Mouse (Mus musculus) embryonic facial prominence, embryonic 11.5 days (tissue): ENCODE measurements around the gene Bach2. TPM values are rescaled to one million over a fixed set of nuclear protein-coding genes. Genes with fewer than 3 reads are reported as not detected.

Source experiments
- ATAC-seq: fragments of 200-750 bp; cut with Nextera tagmentation; replicated peaks from 2 replicates; pipeline ENCODE4 v1.8.0; 2017; ENCODE audit warnings: low read depth; ENCODE audit not compliant: insufficient number of reproducible peaks, low FRiP score, low TSS enrichment
- DNase-seq: peaks from one replicate; pipeline ENCODE4 v3.0.0-alpha.2; 2015; ENCODE audit warnings: low spot score
- H3K27ac ChIP-seq: fragments of 300-500 bp; sonication (generic); replicated peaks from 2 replicates; pipeline ENCODE4 v1.5.1; 2014; ENCODE audit warnings: mild to moderate bottlenecking, low read depth, low read length, control low read depth
- H3K27me3 ChIP-seq: fragments of 300-500 bp; sonication (generic); 2 replicates; pipeline ENCODE4 v1.6.1; 2014; ENCODE audit warnings: mild to moderate bottlenecking, low read length, moderate library complexity, mixed read lengths; ENCODE audit not compliant: control insufficient read depth, insufficient read depth
- H3K36me3 ChIP-seq: fragments of 300-500 bp; sonication (generic); replicated peaks from 2 replicates; pipeline ENCODE4 v1.6.1; 2014; ENCODE audit warnings: low read depth, mild to moderate bottlenecking, low read length, moderate library complexity, mixed read lengths; ENCODE audit not compliant: control insufficient read depth, insufficient read depth
- H3K4me1 ChIP-seq: fragments of 300-500 bp; sonication (generic); 2 replicates; pipeline ENCODE4 v1.6.1; 2014; ENCODE audit warnings: low read length, mixed read lengths; ENCODE audit not compliant: control insufficient read depth, insufficient read depth
- H3K4me2 ChIP-seq: fragments of 300-500 bp; sonication (generic); 2 replicates; pipeline ENCODE4 v1.6.1; 2014; ENCODE audit warnings: low read depth, mild to moderate bottlenecking, control low read depth, low read length, moderate library complexity
- H3K4me3 ChIP-seq: fragments of 300-500 bp; sonication (generic); 2 replicates; pipeline ENCODE4 v1.5.1; 2014; ENCODE audit warnings: low read depth, low read length, control low read depth
- H3K9ac ChIP-seq: fragments of 300-500 bp; sonication (generic); replicated peaks from 2 replicates; pipeline ENCODE4 v1.6.1; 2014; ENCODE audit warnings: mild to moderate bottlenecking, control low read depth, low read length
- H3K9me3 ChIP-seq: fragments of 300-500 bp; sonication (generic); replicated peaks from 2 replicates; pipeline ENCODE4 v1.6.1; 2016; ENCODE audit warnings: mild to moderate bottlenecking, low read length, inconsistent platforms, mixed read lengths; ENCODE audit not compliant: control insufficient read depth
- WGBS: fragments of 180-500 bp; shearing (Covaris S2); extraction: QIAGEN DNeasy Blood & Tissue Kit; methylation state at CpG from one replicate; pipeline ENCODE4 v1.1.7; 2014; 5-methylcytosine and 5-hydroxymethylcytosine counted together
- polyA plus RNA-seq: library from polyadenylated mRNA; unstranded; fragments of >200 nt; fragmentation: Nextera tagmentation; extraction: Ambion mirVana; gene quantifications from 2 replicates; pipeline ENCODE4 v1.2.1, GENCODE M21; 2014

Bach2 gene
- polyA plus RNA-seq, 1 experiment from 2014 or later: 11.5 TPM

DNA sequence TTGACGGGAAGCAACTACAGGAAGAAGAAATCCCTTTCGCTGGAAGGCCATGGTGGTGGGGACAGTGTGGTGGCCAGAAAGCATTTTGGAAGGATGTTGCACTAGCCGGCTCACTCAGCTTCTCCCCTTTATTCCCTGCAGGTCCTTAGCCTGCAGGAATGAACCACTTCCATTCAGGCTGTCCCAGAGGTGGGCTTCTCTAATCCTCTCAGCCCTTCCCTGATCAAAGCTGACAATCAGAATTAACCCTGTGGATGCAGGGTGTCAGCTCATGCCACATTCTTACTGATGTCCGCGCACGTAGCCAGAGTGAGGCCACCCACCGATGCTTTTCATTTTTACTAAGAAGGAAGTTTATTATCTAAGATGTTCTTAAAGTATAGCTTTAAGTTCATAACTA lies 102.2 kb downstream of the Bach2 start:
- 56% methylated on average over 7 of the region's 7 CpGs for WGBS

DNA sequence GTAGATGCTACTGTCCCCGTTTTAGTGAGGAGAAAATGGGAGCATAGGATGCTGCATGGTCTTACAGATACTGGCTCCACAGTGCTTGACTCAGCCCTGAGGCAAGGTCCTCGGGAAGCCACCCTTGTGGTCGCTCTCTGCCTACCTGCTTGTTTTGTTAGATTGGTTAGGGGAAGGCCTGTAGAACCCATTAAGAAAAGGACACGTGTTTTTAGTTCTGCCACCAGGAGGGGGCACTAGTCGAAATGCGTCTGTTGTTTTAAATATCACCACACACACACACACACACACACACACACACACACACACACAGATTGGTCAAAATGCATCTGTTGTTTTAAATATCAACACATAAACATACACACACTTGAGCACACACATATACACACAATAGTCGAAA lies 103.7 kb downstream of the Bach2 start:
- Histone ChIP-seq H3K4me3 (no peak overlapping the region), H3K9me3 (no peaks in the 10 kb centered on the region), H3K36me3 (no peaks in the 10 kb centered on the region), H3K4me2 (no peak overlapping the region), H3K27me3 (no peaks in the 10 kb centered on the region), H3K4me1 (no peaks in the 10 kb centered on the region), H3K9ac (no peak overlapping the region), H3K27ac (no peak overlapping the region)
- DNase-seq: no peak
- no peak for ATAC-seq
- 70% methylated on average over 7 of the region's 7 CpGs for WGBS

More for the DNA sequence above, 102.2 kb downstream of the Bach2 start:
- H3K4me2 ChIP-seq: no peak overlapping the region
- H3K36me3 ChIP-seq: no peaks in the 10 kb centered on the region
- no peaks in the 10 kb centered on the region for H3K4me1 ChIP-seq
- no peak overlapping the region for H3K4me3 ChIP-seq
- H3K27me3 ChIP-seq: no peaks in the 10 kb centered on the region
- no peak overlapping the region for H3K27ac ChIP-seq
- no peaks in the 10 kb centered on the region for H3K9me3 ChIP-seq
- DNase-seq: no peak
- H3K9ac ChIP-seq: no peak overlapping the region
- no peak for ATAC-seq

DNA sequence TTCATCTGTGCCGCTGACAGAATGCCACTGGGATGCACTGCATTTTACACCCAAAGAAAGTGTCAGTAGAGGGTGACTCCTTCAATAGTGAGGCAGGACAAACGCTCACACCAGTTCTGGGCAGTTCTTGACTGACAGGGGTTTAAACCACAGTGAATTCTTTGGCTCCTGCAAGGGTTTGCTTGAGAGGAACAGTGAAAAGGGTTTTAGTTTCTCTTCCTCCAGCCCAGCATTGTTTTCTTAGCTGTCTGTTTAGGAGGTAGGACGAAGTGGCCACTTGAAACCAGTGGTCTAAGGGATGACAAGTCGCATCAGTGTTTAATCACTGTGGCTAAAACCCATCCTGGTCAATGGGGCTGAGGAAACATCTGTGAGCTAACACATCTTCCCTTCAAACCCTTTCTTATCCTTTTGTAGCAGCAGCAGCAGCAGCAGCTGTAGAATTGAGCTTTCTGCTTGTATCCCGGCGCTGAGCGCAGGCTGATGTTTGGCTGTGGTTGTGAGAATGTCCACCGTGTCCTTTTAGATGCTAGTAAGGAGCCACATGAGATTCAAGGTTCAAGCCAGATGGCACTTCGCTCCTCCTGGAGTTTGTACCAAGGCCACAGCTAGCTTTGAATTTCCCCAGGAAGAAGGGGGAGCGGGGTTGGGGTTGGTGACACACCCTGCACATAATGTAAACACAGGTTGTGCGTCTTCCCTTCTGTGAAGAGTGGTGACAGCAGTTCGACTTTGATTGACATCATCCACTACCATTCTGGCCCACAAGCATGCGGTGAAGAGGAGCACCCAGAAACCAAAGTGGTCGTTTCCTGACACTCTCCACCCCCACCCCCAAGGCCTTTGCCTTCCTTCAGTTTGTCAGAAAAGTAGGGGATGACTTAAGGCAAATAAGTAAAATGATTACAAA lies 104.9 kb downstream of the Bach2 start:
- no peaks in the 10 kb centered on the region for H3K9me3 ChIP-seq
- no peak overlapping the region for H3K4me3 ChIP-seq
- H3K36me3 ChIP-seq: no peaks in the 10 kb centered on the region
- no peaks in the 10 kb centered on the region for H3K27me3 ChIP-seq
- H3K9ac ChIP-seq: no peak overlapping the region
- no peaks in the 10 kb centered on the region for H3K4me1 ChIP-seq
- no peak overlapping the region for H3K27ac ChIP-seq
- no peak overlapping the region for H3K4me2 ChIP-seq
- ATAC-seq: 0 out of 2 replicates have a peak, but pooled peaks have one; percentile 12
- no peak for DNase-seq
- 49% methylated on average over 14 of the region's 14 CpGs for WGBS

DNA sequence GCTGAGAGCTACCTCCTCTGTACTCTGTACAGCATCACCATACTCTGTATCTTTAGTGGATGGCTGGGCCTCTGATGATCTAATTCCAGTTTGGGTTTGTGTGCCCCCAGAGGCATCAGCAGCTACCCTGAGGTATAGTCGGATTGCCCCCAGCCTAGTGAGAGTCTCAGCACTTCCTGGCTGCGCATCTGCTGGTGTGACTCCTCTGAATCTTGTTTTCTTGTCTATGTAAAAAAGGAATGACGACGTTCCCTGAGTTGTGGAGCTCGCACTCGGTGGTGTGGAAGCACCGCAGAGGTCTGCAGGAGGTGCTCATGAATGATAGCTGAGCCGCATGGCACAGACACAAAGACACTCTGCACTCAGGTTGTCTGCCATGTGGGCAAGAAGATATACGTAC lies 105.7 kb downstream of the Bach2 start:
- WGBS: 74% methylated on average over 9 of the region's 9 CpGs
- H3K27me3 ChIP-seq: no peaks in the 10 kb centered on the region
- no peak overlapping the region for H3K9ac ChIP-seq
- DNase-seq (no peak), ATAC-seq (no peak)
- H3K27ac ChIP-seq: no peak overlapping the region
- H3K36me3 ChIP-seq: no peaks in the 10 kb centered on the region
- no peaks in the 10 kb centered on the region for H3K9me3 ChIP-seq
- H3K4me2 ChIP-seq: no peak overlapping the region
- H3K4me3 ChIP-seq: no peak overlapping the region
- H3K4me1 ChIP-seq: no peaks in the 10 kb centered on the region

DNA sequence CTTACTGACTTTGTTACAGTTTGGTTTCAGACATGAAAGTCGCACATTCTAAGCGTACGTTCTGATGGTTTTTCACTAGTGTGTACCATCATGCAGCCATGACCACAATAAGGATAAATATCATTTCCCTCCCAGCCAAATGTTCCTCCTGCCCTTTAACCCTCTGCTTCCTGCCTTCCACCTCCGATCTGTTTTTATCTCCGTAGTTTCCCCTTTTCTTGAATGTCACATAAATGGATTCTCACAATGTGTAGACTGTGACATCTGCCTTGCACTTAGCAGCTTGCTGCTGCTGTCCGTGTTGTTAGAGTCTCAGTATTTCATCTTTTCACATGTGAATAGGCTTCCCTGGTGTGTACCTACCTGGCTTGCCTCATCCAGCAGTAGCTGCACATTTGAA lies 108.6 kb downstream of the Bach2 start:
- 40% methylated on average over 6 of the region's 6 CpGs for WGBS
- no peak overlapping the region for H3K4me3 ChIP-seq
- no peaks in the 10 kb centered on the region for H3K27me3 ChIP-seq
- no peak for ATAC-seq
- no peaks in the 10 kb centered on the region for H3K4me1 ChIP-seq
- H3K9ac ChIP-seq: no peak overlapping the region
- H3K36me3 ChIP-seq: no peaks in the 10 kb centered on the region
- no peaks in the 10 kb centered on the region for H3K9me3 ChIP-seq
- no peak overlapping the region for H3K4me2 ChIP-seq
- H3K27ac ChIP-seq: no peak overlapping the region
- no peak for DNase-seq

DNA sequence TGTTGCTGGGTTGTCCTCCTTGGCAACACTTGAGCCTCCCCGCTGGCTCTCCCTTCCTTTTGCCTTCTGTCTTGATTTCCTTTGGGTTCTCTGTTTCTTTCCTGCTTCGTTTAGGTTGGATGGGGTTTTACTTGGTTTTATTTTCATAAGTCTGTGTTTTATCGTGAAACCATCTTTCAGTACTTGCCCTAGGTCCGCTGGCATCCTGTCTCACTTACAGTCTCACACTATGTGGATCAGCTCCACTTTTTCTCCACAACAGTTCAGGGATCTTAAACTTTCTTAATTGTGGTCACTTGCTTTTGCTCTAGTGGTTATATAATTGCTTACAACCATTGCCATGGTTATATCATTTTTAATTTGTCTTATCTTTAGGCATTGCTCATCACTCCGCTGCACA lies 109.1 kb downstream of the Bach2 start:
- WGBS: 77% methylated on average over 5 of the region's 5 CpGs
- H3K4me1 ChIP-seq: peaks cover 3% of the 10 kb centered on the region; the same call in 1 of the 2 replicates
- ATAC-seq: no peak
- no peak overlapping the region for H3K4me3 ChIP-seq
- H3K4me2 ChIP-seq: no peak overlapping the region
- H3K9me3 ChIP-seq: no peaks in the 10 kb centered on the region
- DNase-seq: no peak
- no peak overlapping the region for H3K27ac ChIP-seq
- no peaks in the 10 kb centered on the region for H3K27me3 ChIP-seq
- H3K9ac ChIP-seq: no peak overlapping the region
- no peaks in the 10 kb centered on the region for H3K36me3 ChIP-seq

DNA sequence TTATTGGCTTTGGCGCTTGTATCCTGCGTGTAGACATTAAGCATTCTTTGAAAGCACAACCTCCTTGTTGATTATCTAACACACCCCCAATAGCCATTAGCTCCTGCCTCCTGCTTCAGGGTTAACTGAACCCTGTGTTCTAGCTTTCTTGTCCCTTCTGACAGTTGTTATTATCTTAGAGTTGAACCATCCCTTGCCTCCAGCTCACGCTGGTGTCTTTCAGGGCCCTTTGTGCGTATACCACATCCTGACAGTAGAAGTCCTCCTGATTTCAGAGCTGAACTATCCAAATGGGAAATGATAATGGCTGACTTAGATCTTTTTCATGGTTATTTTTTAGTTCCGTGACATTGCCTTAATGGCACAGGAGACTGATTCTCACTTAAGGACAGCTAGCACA lies 110.8 kb downstream of the Bach2 start:
- Histone ChIP-seq H3K27ac (no peak overlapping the region), H3K27me3 (no peaks in the 10 kb centered on the region), H3K9me3 (no peaks in the 10 kb centered on the region), H3K36me3 (no peaks in the 10 kb centered on the region), H3K4me1 (peaks cover 6% of the 10 kb centered on the region), H3K4me2 (no peak overlapping the region), H3K9ac (no peak overlapping the region), H3K4me3 (no peak overlapping the region)
- WGBS: 85% methylated on average over 5 of the region's 5 CpGs
- ATAC-seq (no peak), DNase-seq (no peak)

DNA sequence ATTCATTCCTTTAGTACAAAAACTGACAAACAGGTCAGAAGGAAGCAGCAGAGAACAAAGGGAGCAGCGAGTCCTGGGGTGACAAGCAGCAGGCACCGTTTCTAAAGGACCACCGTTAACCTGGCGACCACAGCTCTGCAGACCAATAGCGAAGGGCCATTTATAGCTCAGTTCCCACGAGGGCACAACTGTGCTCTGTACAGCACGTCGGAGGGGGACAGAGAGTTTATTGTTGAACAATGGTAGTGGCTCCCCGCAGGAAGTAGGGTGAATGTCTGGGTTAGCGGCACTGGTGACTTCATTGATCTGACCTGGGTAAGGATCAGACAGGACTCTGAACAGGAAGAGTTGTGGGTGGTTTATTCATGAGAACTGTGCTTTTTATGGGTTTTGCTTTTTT lies 112.6 kb downstream of the Bach2 start:
- peaks cover 6% of the 10 kb centered on the region for H3K4me1 ChIP-seq
- WGBS: 8% methylated on average over 10 of the region's 10 CpGs
- no peak overlapping the region; the same call in 1 of the 2 replicates for H3K27ac ChIP-seq
- DNase-seq: peak; percentile 43
- H3K27me3 ChIP-seq: no peaks in the 10 kb centered on the region
- no peak overlapping the region for H3K4me3 ChIP-seq
- no peak overlapping the region for H3K4me2 ChIP-seq
- 0 out of 2 replicates have a peak overlapping the region, but pooled peaks have one; percentile 10 for H3K9ac ChIP-seq
- ATAC-seq: peak; percentile 82
- no peaks in the 10 kb centered on the region for H3K36me3 ChIP-seq
- no peaks in the 10 kb centered on the region for H3K9me3 ChIP-seq
